Mouse (Mus musculus) effector memory CD4-positive, alpha-beta T cell, adult 5 months (primary cell): ENCODE results near the gene Aass. TPM values are rescaled to one million over a fixed set of nuclear protein-coding genes. Genes with fewer than 3 reads are reported as not detected.

Experiments
- polyA plus RNA-seq: library from polyadenylated mRNA; unstranded; fragments of 100-300 nt; shearing (Covaris generic); gene quantifications from one replicate; pipeline ENCODE4 v1.2.1, GENCODE M21; 2017

Aass gene
- polyA plus RNA-seq = 0.10 TPM

DNA sequence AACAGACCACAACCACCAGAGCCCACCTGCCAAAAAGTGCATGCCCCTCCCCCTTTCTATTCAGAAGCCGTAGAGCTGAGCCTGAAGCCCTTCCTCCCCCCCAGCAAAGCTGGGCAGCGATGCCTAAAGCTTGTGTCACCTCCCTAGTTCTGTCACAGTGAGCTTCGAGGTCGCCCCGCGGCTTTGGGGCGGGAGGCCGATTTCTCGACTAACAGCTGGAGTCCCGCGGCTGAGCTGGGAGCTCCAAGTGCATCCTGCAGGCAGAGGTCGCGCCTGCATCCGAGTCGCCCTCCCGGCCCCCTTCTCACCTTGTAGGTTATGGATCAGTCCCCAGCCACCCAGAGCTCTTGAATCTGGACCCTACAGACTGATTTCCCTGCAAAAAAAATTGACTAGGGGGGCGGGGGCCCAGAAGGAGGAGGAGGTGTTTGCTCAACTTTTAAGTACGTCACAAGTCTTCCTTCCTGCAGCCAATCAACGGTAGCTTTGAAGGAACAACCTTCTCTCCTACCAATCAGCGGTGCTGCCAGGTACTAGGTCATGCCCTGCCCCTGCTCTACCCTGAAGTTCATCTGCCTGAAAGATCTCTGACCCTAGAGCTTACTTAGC lies at the start of gene Aass:
Gene Aass, minus strand, starts transcription at position 414 of the 609 bp plus-strand sequence.

Other genes starting within 250 kb of the Aass start
- not detected for gene Fezf1, start 115.4 kb upstream of the Aass start, polyA plus RNA-seq